Mouse (Mus musculus) CH12.LX (cell line): Measurements from ENCODE around the gene Tmem262. TPM values are rescaled to one million over a fixed set of nuclear protein-coding genes. Genes with fewer than 3 reads are reported as not detected.
A peak's percentile ranks its signal among the peaks of the same experiment; 100 is the strongest.

Experiments used
- DNase-seq: peaks from one replicate; pipeline ENCODE4 v3.0.0-alpha.2; 2013; ENCODE audit errors: extremely low read depth
- H3K27ac ChIP-seq: 2 replicates; pipeline ENCODE4 v1.5.1; 2012; ENCODE audit warnings: low read depth, mild to moderate bottlenecking, control low read depth, moderate library complexity; ENCODE audit not compliant: insufficient read depth
- H3K27me3 ChIP-seq: replicated peaks from 2 replicates; pipeline ENCODE3; 2012; ENCODE audit warnings: inconsistent platforms
- H3K36me3 ChIP-seq, 2 experiments: replicated peaks in 1 of 2; 2 replicates each; pipeline versions ENCODE3 to v1.6.1; 2012; ENCODE audit warnings: inconsistent platforms in 1 of 2, low read length in 1 of 2, mild to moderate bottlenecking in 1 of 2, mixed read lengths in 1 of 2, moderate library complexity in 1 of 2; ENCODE audit not compliant: control insufficient read depth in 1 of 2, insufficient read depth in 1 of 2
- H3K4me1 ChIP-seq, 2 experiments: 2 replicates each; pipeline ENCODE4 v1.6.1; 2012; ENCODE audit warnings: inconsistent platforms in 1 of 2, moderate library complexity in 1 of 2; ENCODE audit not compliant: insufficient read depth in 2 of 2, control insufficient read depth in 1 of 2
- H3K4me2 ChIP-seq: 2 replicates; pipeline ENCODE4 v1.6.1; 2012; ENCODE audit warnings: low read depth, mild to moderate bottlenecking, control low read depth; ENCODE audit not compliant: poor library complexity, insufficient read depth, severe bottlenecking
- H3K4me3 ChIP-seq, 3 experiments: fragments of 150-350 bp in 1 of 3; sonication (generic) in 1 of 3; replicated peaks in 1 of 3; 2 replicates each; pipeline versions ENCODE3 to v1.5.1; 2011 to 2012; ENCODE audit warnings: low read depth in 2 of 3, low read length in 2 of 3, mild to moderate bottlenecking in 2 of 3, moderate library complexity in 2 of 3, control low read depth in 1 of 3, improper control_type of control experiment in 1 of 3, inconsistent platforms in 1 of 3, mixed read lengths in 1 of 3; ENCODE audit not compliant: poor library complexity in 1 of 3
- H3K79me2 ChIP-seq: replicated peaks from 2 replicates; pipeline ENCODE4 v1.6.1; 2012; ENCODE audit warnings: mild to moderate bottlenecking, moderate library complexity; ENCODE audit not compliant: control insufficient read depth, poor library complexity, insufficient read depth, severe bottlenecking; ENCODE audit errors: extremely low read depth
- H3K9ac ChIP-seq: 2 replicates; pipeline ENCODE4 v1.6.1; 2012; ENCODE audit warnings: low read depth, mild to moderate bottlenecking, control low read depth, moderate library complexity; ENCODE audit not compliant: insufficient read depth
- H3K9me3 ChIP-seq: replicated peaks from 2 replicates; pipeline ENCODE3; 2012; ENCODE audit warnings: low read length, inconsistent platforms, mixed read lengths
- CHD2 ChIP-seq: IDR thresholded peaks from 2 replicates; pipeline ENCODE4 v1.6.1; 2011; ENCODE audit warnings: low read length, improper control_type of control experiment
- CTCF ChIP-seq, 2 experiments: IDR thresholded peaks in 1 of 2; conservative IDR thresholded peaks in 1 of 2; 2 replicates each; pipeline ENCODE4 v1.5.1; 2011 to 2012; ENCODE audit warnings: low read depth in 2 of 2, low read length in 2 of 2, improper control_type of control experiment in 1 of 2, inconsistent platforms in 1 of 2, mild to moderate bottlenecking in 1 of 2, moderate library complexity in 1 of 2
- E2F4 ChIP-seq: IDR thresholded peaks from 2 replicates; pipeline ENCODE4 v1.6.1; 2011; ENCODE audit warnings: low read depth, low read length, improper control_type of control experiment; ENCODE audit not compliant: insufficient replicate concordance
- ELF1 ChIP-seq: IDR thresholded peaks from 2 replicates; pipeline ENCODE4 v1.6.1; 2014; ENCODE audit warnings: low read depth, mild to moderate bottlenecking, inconsistent platforms, low read length, improper control_type of control experiment
- EP300 ChIP-seq: IDR thresholded peaks from 2 replicates; pipeline ENCODE4 v1.6.1; 2011; ENCODE audit warnings: low read length, improper control_type of control experiment
- ETS1 ChIP-seq: conservative IDR thresholded peaks from 2 replicates; pipeline ENCODE4 v1.6.1; 2012; ENCODE audit warnings: low read depth, mild to moderate bottlenecking, inconsistent platforms, low read length, improper control_type of control experiment, moderate library complexity
- GABPA ChIP-seq: IDR thresholded peaks from 2 replicates; pipeline ENCODE4 v1.6.1; 2012; ENCODE audit warnings: low read depth, low read length, improper control_type of control experiment, inconsistent platforms; ENCODE audit not compliant: insufficient replicate concordance
- HCFC1 ChIP-seq: IDR thresholded peaks from 2 replicates; pipeline ENCODE4 v1.6.1; 2012; ENCODE audit warnings: low read depth, mild to moderate bottlenecking, inconsistent platforms, low read length, improper control_type of control experiment
- IRF4 ChIP-seq: IDR thresholded peaks from 2 replicates; pipeline ENCODE4 v1.6.1; 2014; ENCODE audit warnings: low read depth, mild to moderate bottlenecking, inconsistent platforms, low read length, improper control_type of control experiment
- JUN ChIP-seq: IDR thresholded peaks from 2 replicates; pipeline ENCODE4 v1.6.1; 2011; ENCODE audit warnings: low read depth, mild to moderate bottlenecking, low read length, improper control_type of control experiment, moderate library complexity; ENCODE audit not compliant: insufficient read depth
- JUND ChIP-seq: conservative IDR thresholded peaks from 2 replicates; pipeline ENCODE4 v1.6.1; 2011; ENCODE audit warnings: low read depth, low read length, improper control_type of control experiment
- KAT2A ChIP-seq: IDR thresholded peaks from 2 replicates; pipeline ENCODE4 v1.6.1; 2012; ENCODE audit warnings: low read length, improper control_type of control experiment, inconsistent platforms; ENCODE audit not compliant: insufficient replicate concordance
- MAX ChIP-seq: IDR thresholded peaks from 2 replicates; pipeline ENCODE4 v1.6.1; 2011; ENCODE audit warnings: low read length, improper control_type of control experiment
- MAZ ChIP-seq: IDR thresholded peaks from 2 replicates; pipeline ENCODE4 v1.6.1; 2012; ENCODE audit warnings: low read depth, mild to moderate bottlenecking, inconsistent platforms, low read length, improper control_type of control experiment, moderate library complexity
- MXI1 ChIP-seq: IDR thresholded peaks from 2 replicates; pipeline ENCODE4 v1.6.1; 2011; ENCODE audit warnings: mild to moderate bottlenecking, low read depth, low read length, improper control_type of control experiment
- MYC ChIP-seq: IDR thresholded peaks from 2 replicates; pipeline ENCODE4 v1.6.1; 2011; ENCODE audit warnings: low read depth, mild to moderate bottlenecking, improper control_type of control experiment, low read length
- NELFE ChIP-seq: IDR thresholded peaks from 2 replicates; pipeline ENCODE4 v1.6.1; 2011; ENCODE audit warnings: low read depth, low read length, improper control_type of control experiment
- NRF1 ChIP-seq: IDR thresholded peaks from 2 replicates; pipeline ENCODE4 v1.6.1; 2014; ENCODE audit warnings: low read depth, mild to moderate bottlenecking, inconsistent platforms, low read length, improper control_type of control experiment, moderate library complexity
- PAX5 ChIP-seq: IDR thresholded peaks from 2 replicates; pipeline ENCODE4 v1.6.1; 2012; ENCODE audit warnings: low read length, inconsistent platforms, mixed read lengths
- POLR2A ChIP-seq: IDR thresholded peaks from 2 replicates; pipeline ENCODE4 v1.6.1; 2011; ENCODE audit warnings: low read depth, mild to moderate bottlenecking, improper control_type of control experiment, low read length
- POLR2AphosphoS2 ChIP-seq: IDR thresholded peaks from 2 replicates; pipeline ENCODE4 v1.6.1; 2011; ENCODE audit warnings: low read depth, low read length, improper control_type of control experiment
- RAD21 ChIP-seq: IDR thresholded peaks from 2 replicates; pipeline ENCODE4 v1.6.1; 2011; ENCODE audit warnings: low read depth, mild to moderate bottlenecking, low read length, improper control_type of control experiment, moderate library complexity
- RCOR1 ChIP-seq: conservative IDR thresholded peaks from 2 replicates; pipeline ENCODE4 v1.6.1; 2012; ENCODE audit warnings: low read depth, mild to moderate bottlenecking, inconsistent platforms, low read length, improper control_type of control experiment
- SIN3A ChIP-seq: IDR thresholded peaks from 2 replicates; pipeline ENCODE4 v1.6.1; 2012; ENCODE audit warnings: low read length, improper control_type of control experiment, inconsistent platforms
- SMC3 ChIP-seq: IDR thresholded peaks from 2 replicates; pipeline ENCODE4 v1.6.1; 2011; ENCODE audit warnings: low read depth, low read length, improper control_type of control experiment
- TBP ChIP-seq: conservative IDR thresholded peaks from 2 replicates; pipeline ENCODE4 v1.6.1; 2011; ENCODE audit warnings: low read depth, low read length, improper control_type of control experiment
- TCF12 ChIP-seq: IDR thresholded peaks from 2 replicates; pipeline ENCODE4 v1.6.1; 2014; ENCODE audit warnings: low read depth, mild to moderate bottlenecking, inconsistent platforms, low read length, improper control_type of control experiment
- UBTF ChIP-seq: IDR thresholded peaks from 2 replicates; pipeline ENCODE4 v1.6.1; 2012; ENCODE audit warnings: low read depth, mild to moderate bottlenecking, inconsistent platforms, low read length, improper control_type of control experiment, moderate library complexity
- USF2 ChIP-seq: conservative IDR thresholded peaks from 2 replicates; pipeline ENCODE4 v1.6.1; 2011; ENCODE audit warnings: low read depth, low read length, improper control_type of control experiment
- ZC3H11A ChIP-seq: IDR thresholded peaks from 2 replicates; pipeline ENCODE4 v1.6.1; 2012; ENCODE audit warnings: low read depth, mild to moderate bottlenecking, inconsistent platforms, low read length, improper control_type of control experiment
- ZKSCAN1 ChIP-seq: IDR thresholded peaks from 2 replicates; pipeline ENCODE4 v1.6.1; 2012; ENCODE audit warnings: low read depth, inconsistent platforms, low read length, improper control_type of control experiment, borderline replicate concordance
- ZNF384 ChIP-seq: IDR thresholded peaks from 2 replicates; pipeline ENCODE4 v1.6.1; 2012; ENCODE audit warnings: low read depth, low read length, improper control_type of control experiment, inconsistent platforms
- dilution Hi-C: fragments of 300-500 bp; cut with MboI; formaldehyde crosslinking; loops from 2 replicates; pipeline ENCODE4 v1.14.3; 2020; ENCODE audit warnings: low sequenced_read_pairs; ENCODE audit not compliant: extremely low pct_unique_long_range_greater_than_20kb, extremely low pct_ligation_motif_present
- in situ Hi-C: fragments of 300-500 bp; cut with MboI; formaldehyde crosslinking; loops from 3 replicates; pipeline ENCODE4 v1.14.3; 2019; ENCODE audit warnings: low sequenced_read_pairs, low pct_ligation_motif_present, low pct_unique_long_range_greater_than_20kb, mixed read lengths
- polyA plus RNA-seq: library from polyadenylated mRNA; unstranded; fragments of >175 nt; gene quantifications from 2 replicates; pipeline ENCODE4 v1.2.1, GENCODE M21; 2012; ENCODE audit warnings: low read depth; ENCODE audit not compliant: insufficient read length
- total RNA-seq, 2 experiments: library from RNA; depleted of rRNA; stranded (reverse); fragments of 300-350 nt in 1 of 2; fragments of >200 nt in 1 of 2; gene quantifications; 2 replicates each; pipeline ENCODE4 v1.2.3; 2012 to 2014

Tmem262 gene
- total and polyA plus RNA-seq, 3 experiments: not detected

DNA sequence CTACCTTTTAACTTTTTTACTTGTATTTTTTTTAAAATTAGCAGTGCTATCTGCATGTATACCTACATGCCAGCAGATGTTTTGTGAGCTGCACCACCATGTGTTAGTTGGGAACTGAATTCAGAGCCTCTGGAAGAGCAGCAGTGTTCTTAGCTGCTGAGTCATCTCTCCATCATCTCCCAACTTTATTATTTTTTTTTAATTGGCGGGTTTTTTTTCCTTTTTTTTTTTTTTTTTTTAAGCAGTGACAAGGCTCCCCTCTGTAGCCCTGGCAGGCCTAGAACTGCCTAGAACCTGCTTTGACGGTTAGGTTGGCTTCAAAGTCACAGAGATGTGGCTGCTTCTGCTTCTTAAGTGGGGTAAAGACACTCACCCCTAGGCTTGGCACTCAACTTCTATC lies 45.1 kb downstream of the Tmem262 start:
- Histone ChIP-seq H3K9me3 (no peaks in the 10 kb centered on the region), H3K79me2 (no peaks in the 10 kb centered on the region), H3K36me3 (peaks cover 5 to 35% of the 10 kb centered on the region in 2 experiments), H3K27ac (no peak overlapping the region), H3K9ac (no peak overlapping the region), H3K4me1 (peaks cover 0 to 9% of the 10 kb centered on the region in 2 experiments; a peak in 2 of 4 replicates), H3K4me2 (no peak overlapping the region), H3K27me3 (no peaks in the 10 kb centered on the region), H3K4me3 (no peak overlapping the region)
- in situ Hi-C loops: loop anchor here (5.0 to 10.0 kb wide), 2 partner anchors 38 to 160 kb away; partner anchors contain the start of gene Pola2
- no peak for DNase-seq
- TF ChIP-seq ZKSCAN1: no peak
- no peak for TF ChIP-seq ZNF384
- no peak for TF ChIP-seq JUN
- no peak for TF ChIP-seq USF2
- no peak for TF ChIP-seq POLR2A
- TF ChIP-seq RAD21: no peak
- no peak for TF ChIP-seq RCOR1
- no peak for TF ChIP-seq ELF1
- TF ChIP-seq MYC: no peak
- no peak for TF ChIP-seq EP300
- TF ChIP-seq SIN3A: no peak
- no peak for TF ChIP-seq IRF4
- TF ChIP-seq HCFC1: no peak
- no peak for TF ChIP-seq NELFE
- TF ChIP-seq E2F4: no peak
- no peak for TF ChIP-seq TCF12
- TF ChIP-seq CHD2: no peak
- TF ChIP-seq PAX5: no peak
- dilution Hi-C loops: no loop called here

DNA sequence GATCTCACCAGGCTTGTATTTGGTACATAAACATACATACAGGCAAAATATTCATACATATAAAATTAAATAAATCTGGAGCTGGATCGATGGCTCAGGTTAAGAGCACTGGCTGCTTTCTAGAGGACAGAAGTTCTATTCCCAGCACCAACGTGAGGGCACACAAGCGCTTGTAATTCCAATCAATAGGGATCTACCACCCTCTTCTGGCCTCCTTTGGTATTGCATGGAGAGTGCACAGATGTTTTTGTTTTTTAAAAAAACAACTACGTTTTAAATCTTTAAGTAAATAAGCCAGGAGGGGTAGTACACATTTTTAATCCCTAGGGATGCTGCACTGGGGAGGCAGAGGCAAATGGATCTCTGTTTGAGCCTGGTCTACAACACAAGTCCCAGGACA lies 46.5 kb downstream of the Tmem262 start:
- peaks cover 0 to 9% of the 10 kb centered on the region in 2 experiments; a peak in 2 of 4 replicates for H3K4me1 ChIP-seq
- H3K9me3 ChIP-seq: no peaks in the 10 kb centered on the region
- no peaks in the 10 kb centered on the region for H3K79me2 ChIP-seq
- no peak overlapping the region for H3K4me3 ChIP-seq
- no peak overlapping the region for H3K9ac ChIP-seq
- dilution Hi-C loops: no loop called here
- H3K27me3 ChIP-seq: no peaks in the 10 kb centered on the region
- in situ Hi-C loops: loop anchor here (10.0 kb wide), 1 partner anchor 161 kb away; the partner anchor contains the start of gene Pola2
- peak; percentile 68 for DNase-seq
- H3K4me2 ChIP-seq: peak overlapping the region; percentile 30; the same call in 1 of the 2 replicates
- peaks cover 5 to 21% of the 10 kb centered on the region in 2 experiments for H3K36me3 ChIP-seq
- H3K27ac ChIP-seq: no peak overlapping the region
- TF ChIP-seq MYC (no peak), GABPA (no peak), SMC3 (peak; percentile 56), EP300 (no peak), RAD21 (peak; percentile 85), PAX5 (no peak), NRF1 (no peak), JUND (no peak), NELFE (no peak), POLR2AphosphoS2 (no peak), ETS1 (no peak), IRF4 (no peak), UBTF (no peak), ZC3H11A (no peak), RCOR1 (no peak), MAZ (no peak), KAT2A (no peak), ELF1 (no peak), JUN (no peak), MXI1 (no peak), TBP (no peak), CTCF (conservative IDR thresholded peaks at IDR 0.05 in 1 of 2, IDR thresholded peaks at IDR 0.05 in 1 of 2; ENCODE audit: low read depth in 2 of 2, low read length in 2 of 2) (peak; percentile 66 to 76), HCFC1 (no peak), E2F4 (no peak), MAX (no peak)
